Mouse (Mus musculus) G1E (cell line): ENCODE results near the gene Rab36. TPM values are rescaled to one million over a fixed set of nuclear protein-coding genes. Genes with fewer than 3 reads are reported as not detected.

Experiments used
- ATAC-seq: 2 replicates; pipeline ENCODE4 v1.8.0; 2016; ENCODE audit warnings: mild to moderate bottlenecking; ENCODE audit not compliant: insufficient number of reproducible peaks, poor library complexity, low FRiP score, severe bottlenecking; ENCODE audit errors: extremely low read depth
- DNase-seq: peaks from one replicate; pipeline ENCODE4 v3.0.0; 2012; ENCODE audit warnings: low spot score
- H3K27me3 ChIP-seq: 2 replicates; pipeline ENCODE4 v1.6.1; 2012; ENCODE audit warnings: mild to moderate bottlenecking, low read length, inconsistent platforms; ENCODE audit not compliant: insufficient read depth
- H3K36me3 ChIP-seq: replicated peaks from 2 replicates; pipeline ENCODE3; 2012; ENCODE audit warnings: mild to moderate bottlenecking, inconsistent platforms
- H3K4me1 ChIP-seq: 2 replicates; pipeline ENCODE4 v1.6.1; 2012; ENCODE audit warnings: low read depth, low read length, inconsistent platforms, mixed read lengths; ENCODE audit not compliant: insufficient read depth
- H3K4me3 ChIP-seq: 2 replicates; pipeline ENCODE4 v1.5.1; 2012; ENCODE audit warnings: low read depth, mild to moderate bottlenecking, inconsistent platforms, low read length, moderate library complexity, mixed read lengths
- H3K9me3 ChIP-seq: replicated peaks from 2 replicates; pipeline ENCODE4 v1.6.1; 2012; ENCODE audit warnings: inconsistent platforms
- CTCF ChIP-seq: IDR thresholded peaks from 2 replicates; pipeline ENCODE4 v1.5.1; 2012; ENCODE audit warnings: low read depth, low read length, inconsistent platforms, mixed read lengths
- GATA1 ChIP-seq: IDR thresholded peaks from 2 replicates; pipeline ENCODE4 v1.6.1; 2012; ENCODE audit warnings: borderline replicate concordance, low read length, inconsistent platforms, mixed read lengths
- GATA2 ChIP-seq: IDR thresholded peaks from 2 replicates; pipeline ENCODE4 v1.6.1; 2012; ENCODE audit warnings: low read depth, low read length, inconsistent platforms, borderline replicate concordance
- POLR2AphosphoS5 ChIP-seq: IDR thresholded peaks from 2 replicates; pipeline ENCODE4 v1.6.1; 2012; ENCODE audit warnings: low read depth, low read length, inconsistent platforms; ENCODE audit not compliant: insufficient replicate concordance
- TAL1 ChIP-seq: conservative IDR thresholded peaks from 2 replicates; pipeline ENCODE4 v1.6.1; 2012; ENCODE audit warnings: low read depth, low read length, inconsistent platforms, mixed read lengths
- polyA plus RNA-seq: library from polyadenylated mRNA; stranded (reverse); fragments of >175 nt; gene quantifications from 2 replicates; pipeline ENCODE4 v1.2.3, GENCODE M21; 2012
- total RNA-seq, 2 experiments: library from RNA; stranded (forward) in 1 of 2; stranded (reverse) in 1 of 2; fragments of 200-1000 nt in 1 of 2; fragments of >200 nt in 1 of 2; fragmentation: Nextera tagmentation in 1 of 2; gene quantifications; 2 replicates each; pipeline ENCODE4 v1.2.3; 2014 to 2017

Gene Rab36
- not detected in 2 replicates for total RNA-seq (2014; fragmentation: Nextera tagmentation)
- total RNA-seq (2017) = 0.05 and 0.17 TPM in 2 replicates
- 0.02 TPM in 1 of 2 replicates, not detected in the other for polyA plus RNA-seq

DNA sequence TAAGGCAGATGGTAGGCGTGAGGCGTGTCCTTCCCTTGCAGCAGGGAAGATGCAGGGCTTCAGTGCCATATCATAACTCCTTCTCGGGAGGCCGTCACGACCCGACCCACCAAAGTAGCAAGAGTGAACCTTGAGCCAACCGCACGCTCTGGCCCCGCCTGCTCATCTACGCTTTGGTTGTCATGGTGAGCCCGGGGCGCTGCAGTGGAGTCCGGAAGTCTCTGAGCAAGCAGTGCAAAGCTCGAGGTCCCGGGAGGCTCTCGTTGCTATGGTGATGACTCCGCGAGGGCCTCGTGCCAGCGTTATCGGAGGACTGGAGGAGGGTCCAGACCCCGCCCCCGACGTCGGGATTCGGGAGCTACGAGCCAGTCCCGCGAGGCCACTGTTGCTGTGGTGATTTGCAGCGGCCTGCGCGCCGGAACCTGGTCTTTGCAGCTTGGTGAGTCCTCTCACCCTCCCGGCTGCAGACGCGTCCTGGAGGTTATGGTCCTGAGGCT, at the start of gene Rab36:
Rab36 (plus strand) TSS at position 176 of the 497 bp plus-strand sequence.
- no peak for ATAC-seq
- no peaks in the 10 kb centered on the region for H3K4me1 ChIP-seq
- peak within 1 kb of the TSS; percentile 16; the same call in 1 of the 2 replicates for H3K4me3 ChIP-seq
- peaks cover 51% of the 10 kb centered on the region for H3K9me3 ChIP-seq
- no peaks in the 10 kb centered on the region for H3K36me3 ChIP-seq
- no peak for TF ChIP-seq CTCF
- TF ChIP-seq GATA2 = no peak
- TF ChIP-seq POLR2AphosphoS5 = no peak
- TF ChIP-seq GATA1 = no peak
- no peak for TF ChIP-seq TAL1
- no peaks in the 10 kb centered on the region; the same call in 1 of the 2 replicates for H3K27me3 ChIP-seq
- DNase-seq = no peak

GRCm38 (mm10) chr10:74987698-74988470, 49.0 kb upstream of the Rab36 start:
- no peak for ATAC-seq
- Histone ChIP-seq H3K36me3 (no peaks in the 10 kb centered on the region), H3K27me3 (no peaks in the 10 kb centered on the region), H3K4me3 (no peak overlapping the region), H3K4me1 (no peaks in the 10 kb centered on the region), H3K9me3 (peaks cover 94% of the 10 kb centered on the region)
- no peak for DNase-seq
- no peak for TF ChIP-seq CTCF
- no peak for TF ChIP-seq POLR2AphosphoS5
- TF ChIP-seq GATA1 = no peak
- no peak for TF ChIP-seq TAL1
- no peak for TF ChIP-seq GATA2

- TF ChIP-seq TAL1 = no peak
- TF ChIP-seq CTCF = no peak
- no peak for TF ChIP-seq POLR2AphosphoS5
- TF ChIP-seq GATA1 = no peak
- TF ChIP-seq GATA2 = no peak
- H3K36me3 ChIP-seq = no peaks in the 10 kb centered on the region
Measured at GRCm38 (mm10) chr10:74989814-74990213, 47.0 kb upstream of the Rab36 start.

DNA sequence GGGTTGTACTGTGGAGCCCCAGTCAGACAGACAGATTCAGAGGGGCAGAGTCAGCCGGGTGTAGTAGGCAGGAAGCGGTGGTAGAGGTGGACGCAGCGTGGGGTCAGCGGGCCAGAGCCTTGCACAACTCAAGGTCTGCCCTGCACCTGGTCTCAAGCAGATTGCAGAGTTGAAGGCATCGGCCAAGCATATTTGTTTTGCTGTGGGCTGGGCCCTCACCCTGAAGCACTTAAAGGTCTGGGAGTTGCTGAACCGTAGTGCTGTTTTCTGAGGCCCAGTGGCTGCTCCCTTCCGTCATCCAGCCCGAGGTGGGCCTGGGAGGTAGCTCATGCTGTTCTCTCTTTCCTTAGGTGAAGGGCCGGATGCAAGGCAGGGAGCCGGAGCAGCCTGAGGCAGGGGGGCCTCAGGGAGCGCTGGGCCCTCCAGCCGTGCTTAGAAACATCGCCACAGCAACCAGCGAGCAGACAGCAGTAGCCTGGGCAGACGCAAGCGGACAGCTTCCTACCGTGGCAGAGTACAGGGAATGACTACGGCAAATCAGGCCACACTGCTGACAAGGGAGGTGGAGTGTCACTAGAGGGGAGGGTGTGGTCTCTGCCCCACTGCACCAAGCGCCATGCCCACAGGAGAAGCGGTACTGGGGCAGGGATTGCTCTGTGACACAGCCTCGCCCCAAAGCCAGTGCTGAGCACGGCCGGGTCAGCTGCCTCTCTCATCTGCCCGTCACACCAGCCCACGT, 46.1 kb upstream of the Rab36 start:
- ATAC-seq (no peak), DNase-seq (no peak)
- TF ChIP-seq GATA2 (no peak), GATA1 (no peak), POLR2AphosphoS5 (no peak)
- no peaks in the 10 kb centered on the region for H3K36me3 ChIP-seq
- H3K9me3 ChIP-seq = peaks cover 98% of the 10 kb centered on the region
- no peaks in the 10 kb centered on the region for H3K4me1 ChIP-seq
- H3K27me3 ChIP-seq = no peaks in the 10 kb centered on the region
- peak overlapping the region; percentile 13; the same call in 1 of the 2 replicates for H3K4me3 ChIP-seq

More at GRCm38 (mm10) chr10:74989814-74990213, 47.0 kb upstream of the Rab36 start:
- ATAC-seq (no peak), DNase-seq (no peak)
- Histone ChIP-seq H3K4me3 (no peak overlapping the region), H3K9me3 (peaks cover 96% of the 10 kb centered on the region), H3K4me1 (no peaks in the 10 kb centered on the region), H3K27me3 (no peaks in the 10 kb centered on the region)

- no peak overlapping the region for H3K4me3 ChIP-seq
- H3K4me1 ChIP-seq = no peaks in the 10 kb centered on the region
- DNase-seq = no peak
- ATAC-seq = no peak
- peaks cover 99% of the 10 kb centered on the region for H3K9me3 ChIP-seq
- no peaks in the 10 kb centered on the region for H3K27me3 ChIP-seq
- no peak for TF ChIP-seq TAL1
- no peak for TF ChIP-seq GATA1
- TF ChIP-seq GATA2 = no peak
- TF ChIP-seq CTCF = no peak
- TF ChIP-seq POLR2AphosphoS5 = no peak
- no peaks in the 10 kb centered on the region for H3K36me3 ChIP-seq
Measured at GRCm38 (mm10) chr10:74994863-74995262, 42.0 kb upstream of the Rab36 start.

GRCm38 (mm10) chr10:74995377-74995776, 41.5 kb upstream of the Rab36 start:
- no peak overlapping the region; the same call in 1 of the 2 replicates for H3K4me3 ChIP-seq
- H3K27me3 ChIP-seq = no peaks in the 10 kb centered on the region
- H3K36me3 ChIP-seq = no peaks in the 10 kb centered on the region
- TF ChIP-seq CTCF (no peak), TAL1 (no peak), POLR2AphosphoS5 (no peak), GATA1 (no peak), GATA2 (no peak)
- H3K4me1 ChIP-seq = no peaks in the 10 kb centered on the region
- H3K9me3 ChIP-seq = peaks cover 99% of the 10 kb centered on the region
- no peak for ATAC-seq
- DNase-seq = no peak
